Mouse (Mus musculus) C2C12 (cell line): ENCODE data around the gene Cyp4f15. TPM values are rescaled to one million over a fixed set of nuclear protein-coding genes. Genes with fewer than 3 reads are reported as not detected.
"Not testable (repeated sequence)": the region's sequence is repeated elsewhere in the genome, so short reads cannot be mapped to it uniquely, and the experiment has no call there.

ENCODE experiments used
- H3K27me3 ChIP-seq: one replicate; pipeline ENCODE4 v1.6.1; 2011; ENCODE audit not compliant: control insufficient read depth, insufficient read depth, insufficient read length
- H3K36me3 ChIP-seq: one replicate; pipeline ENCODE4 v1.6.1; 2011; ENCODE audit not compliant: control insufficient read depth, insufficient read depth
- H3K4me3 ChIP-seq: one replicate; pipeline ENCODE4 v1.5.1; 2011; ENCODE audit warnings: mild to moderate bottlenecking, control low read depth; ENCODE audit not compliant: poor library complexity, insufficient read depth, severe bottlenecking
- H3K79me2 ChIP-seq: one replicate; pipeline ENCODE4 v1.6.1; 2011; ENCODE audit not compliant: control insufficient read depth, insufficient read depth
- H3K79me3 ChIP-seq: one replicate; pipeline ENCODE4 v1.6.1; 2011; ENCODE audit warnings: low read depth, control low read depth
- H3ac ChIP-seq: one replicate; pipeline ENCODE3; 2011; ENCODE audit warnings: low read depth; ENCODE audit not compliant: control insufficient read depth, insufficient read length
- CEBPB ChIP-seq: IDR thresholded peaks from one replicate; pipeline ENCODE4 v1.6.1; 2011; ENCODE audit warnings: low read depth, mild to moderate bottlenecking, control low read depth, moderate library complexity
- CTCF ChIP-seq: IDR thresholded peaks from one replicate; pipeline ENCODE4 v1.5.1; 2011; ENCODE audit not compliant: control insufficient read depth, insufficient read depth, insufficient read length
- FOSL1 ChIP-seq: IDR thresholded peaks from one replicate; pipeline ENCODE4 v1.8.0; 2011; ENCODE audit warnings: mild to moderate bottlenecking, low read length; ENCODE audit not compliant: poor library complexity, insufficient read depth, severe bottlenecking
- MAX ChIP-seq: IDR thresholded peaks from one replicate; pipeline ENCODE4 v1.6.1; 2011; ENCODE audit warnings: mild to moderate bottlenecking, control low read depth
- MYOD1 ChIP-seq: IDR thresholded peaks from one replicate; pipeline ENCODE4 v1.6.1; 2011; ENCODE audit warnings: low read depth; ENCODE audit not compliant: control insufficient read depth, insufficient read length
- MYOG ChIP-seq: IDR thresholded peaks from one replicate; pipeline ENCODE4 v1.6.1; 2011; ENCODE audit not compliant: control insufficient read depth, insufficient read length; ENCODE audit errors: extremely low read depth
- USF1 ChIP-seq: IDR thresholded peaks from one replicate; pipeline ENCODE4 v1.6.1; 2011; ENCODE audit warnings: low read depth, mild to moderate bottlenecking, control low read depth, moderate library complexity
- polyA plus RNA-seq: library from polyadenylated mRNA; unstranded; fragments of >200 nt; fragmentation: generic; extraction: Trizol; gene quantifications from one replicate; pipeline ENCODE4 v1.2.1, GENCODE M21; 2012; ENCODE audit warnings: missing spikeins

The Cyp4f15 gene
- polyA plus RNA-seq, 1 experiment, result not detected

DNA sequence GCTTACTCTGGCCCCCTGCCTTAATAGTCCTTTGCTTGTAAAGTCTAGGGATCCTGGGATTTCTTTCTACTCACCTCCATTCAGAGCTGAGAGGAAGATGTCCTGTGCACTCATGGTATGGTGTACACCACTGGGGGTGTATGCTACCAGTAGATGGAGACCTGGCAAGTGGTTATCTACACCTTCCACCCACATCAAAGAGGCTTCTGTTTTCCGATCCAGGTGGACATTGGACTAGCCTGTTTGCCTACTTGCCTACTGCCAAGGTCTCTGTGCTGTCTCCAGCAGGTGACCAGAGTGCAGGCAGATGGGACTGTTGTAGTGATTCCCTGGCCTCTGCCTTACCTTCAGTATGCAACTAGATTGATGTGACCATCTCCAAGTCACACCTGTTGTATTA is 5.5 kb downstream of the Cyp4f15 start:
- Histone ChIP-seq H3K79me2 (no peaks in the 10 kb centered on the region), H3K36me3 (no peaks in the 10 kb centered on the region), H3K4me3 (no peak overlapping the region), H3ac (no peak overlapping the region), H3K27me3 (peaks cover under 1% of the 10 kb centered on the region), H3K79me3 (no peaks in the 10 kb centered on the region)
- TF ChIP-seq CEBPB, result no peak
- no peak for TF ChIP-seq MYOD1
- TF ChIP-seq MAX, result no peak
- TF ChIP-seq USF1, result no peak
- no peak for TF ChIP-seq FOSL1
- no peak for TF ChIP-seq MYOG

GRCm38 (mm10) chr17:32702826-32703225 is 17.4 kb downstream of the Cyp4f15 start:
- no peak overlapping the region for H3K4me3 ChIP-seq
- H3K79me3 ChIP-seq, result no peaks in the 10 kb centered on the region
- H3ac ChIP-seq, result no peak overlapping the region
- H3K79me2 ChIP-seq, result no peaks in the 10 kb centered on the region
- peaks cover 3% of the 10 kb centered on the region for H3K27me3 ChIP-seq
- no peak for TF ChIP-seq USF1
- TF ChIP-seq FOSL1, result no peak
- no peak for TF ChIP-seq CEBPB
- TF ChIP-seq MYOG, result no peak
- no peak for TF ChIP-seq MYOD1
- TF ChIP-seq CTCF, result no peak
- TF ChIP-seq MAX, result no peak
- no peaks in the 10 kb centered on the region for H3K36me3 ChIP-seq

DNA sequence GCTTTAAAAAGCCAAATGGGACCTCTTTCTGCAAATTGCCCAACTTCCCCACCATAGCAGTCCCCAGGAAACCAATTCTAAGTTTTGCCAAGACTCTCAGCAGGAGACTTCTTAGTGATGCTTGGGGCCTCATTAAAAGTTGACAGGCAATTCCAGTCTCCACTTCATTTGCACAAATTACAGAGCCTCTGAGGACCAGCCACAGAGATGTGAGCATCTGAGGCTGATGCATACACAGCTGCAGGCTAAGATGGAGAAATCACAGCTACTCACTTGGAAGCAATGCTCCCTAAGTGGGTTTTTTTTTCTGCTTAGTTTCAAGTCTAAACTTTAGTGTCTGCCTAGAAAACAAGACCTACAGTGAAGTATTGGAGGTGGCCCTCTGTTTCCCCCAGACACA is 25.1 kb downstream of the Cyp4f15 start:
- not testable (repeated sequence) for H3ac ChIP-seq, H3K4me3 ChIP-seq, H3K36me3 ChIP-seq, H3K79me3 ChIP-seq, H3K79me2 ChIP-seq, H3K27me3 ChIP-seq

DNA sequence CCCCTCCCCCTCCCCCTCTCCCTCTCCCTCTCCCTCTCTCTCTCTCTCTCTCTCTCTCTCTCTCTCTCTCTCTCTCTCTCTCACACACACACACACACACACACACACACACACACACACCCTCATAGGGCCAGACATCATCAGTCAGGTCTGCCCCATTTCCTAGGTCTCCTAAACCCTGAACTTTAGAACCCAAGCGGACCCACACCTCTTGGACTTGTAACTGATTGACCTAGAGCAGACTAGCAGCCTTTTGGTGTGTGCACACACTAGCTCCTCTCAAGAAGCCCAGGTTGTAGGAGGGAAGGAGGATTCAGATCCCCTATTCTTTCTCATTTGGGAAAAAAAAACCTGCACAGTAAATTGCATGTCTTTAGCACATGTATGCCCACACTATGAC is 36.7 kb downstream of the Cyp4f15 start:
- not testable (repeated sequence) for H3K27me3 ChIP-seq, H3K79me2 ChIP-seq, H3K4me3 ChIP-seq, H3K79me3 ChIP-seq, H3K36me3 ChIP-seq, H3ac ChIP-seq

- TF ChIP-seq MAX (no peak), CTCF (no peak), MYOD1 (no peak), FOSL1 (no peak), USF1 (no peak), MYOG (no peak), CEBPB (no peak)
- H3K79me2 ChIP-seq, result no peaks in the 10 kb centered on the region
- H3ac ChIP-seq, result no peak overlapping the region
- H3K36me3 ChIP-seq, result no peaks in the 10 kb centered on the region
- no peak overlapping the region for H3K4me3 ChIP-seq
- no peaks in the 10 kb centered on the region for H3K79me3 ChIP-seq
- no peaks in the 10 kb centered on the region for H3K27me3 ChIP-seq
These were observed 37.3 kb downstream of the Cyp4f15 start for GRCm38 (mm10) chr17:32722771-32723170.

GRCm38 (mm10) chr17:32726360-32726759 is 40.9 kb downstream of the Cyp4f15 start:
- not testable (repeated sequence) for H3K4me3 ChIP-seq, H3K27me3 ChIP-seq, H3K36me3 ChIP-seq, H3K79me2 ChIP-seq, H3K79me3 ChIP-seq, H3ac ChIP-seq

DNA sequence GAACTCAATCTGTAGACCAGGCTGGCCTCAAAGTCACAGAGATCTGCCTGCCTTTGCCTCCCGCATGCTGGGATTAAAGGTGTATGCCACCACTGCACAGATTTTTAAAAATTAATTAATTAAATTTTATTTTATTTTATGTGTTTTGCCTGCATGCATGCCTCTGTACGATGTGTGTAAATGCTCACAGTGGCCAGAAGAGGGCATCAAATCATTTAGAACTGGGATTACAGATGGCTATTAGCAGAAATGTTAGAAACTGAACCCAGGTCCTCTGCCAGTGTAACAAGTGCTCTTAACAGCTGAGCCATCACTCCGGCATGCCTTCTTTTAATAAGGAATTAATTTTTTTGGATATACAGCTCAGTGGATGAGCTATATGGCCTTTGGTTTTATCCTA is 43.6 kb downstream of the Cyp4f15 start:
- no peaks in the 10 kb centered on the region for H3K79me2 ChIP-seq
- no peaks in the 10 kb centered on the region for H3K79me3 ChIP-seq
- H3K27me3 ChIP-seq, result peaks cover 4% of the 10 kb centered on the region
- TF ChIP-seq CTCF (no peak), FOSL1 (no peak), MYOG (no peak), MYOD1 (no peak), USF1 (no peak), MAX (no peak), CEBPB (no peak)
- no peak overlapping the region for H3K4me3 ChIP-seq
- no peaks in the 10 kb centered on the region for H3K36me3 ChIP-seq
- H3ac ChIP-seq, result no peak overlapping the region
